Mouse (Mus musculus) brain, embryonic 14.5 days (tissue): Measurements from ENCODE around the gene Gad2.
"Not testable (repeated sequence)": the region's sequence is repeated elsewhere in the genome, so short reads cannot be mapped to it uniquely, and the experiment has no call there.

ENCODE experiments used
- CTCF ChIP-seq: fragments of 200-500 bp; IDR thresholded peaks from 2 replicates; pipeline ENCODE4 v1.5.1; 2012; ENCODE audit warnings: inconsistent platforms, mild to moderate bottlenecking, moderate library complexity, borderline replicate concordance; ENCODE audit not compliant: insufficient read depth, insufficient read length; ENCODE audit errors: extremely low read depth
- POLR2A ChIP-seq: fragments of 200-500 bp; IDR thresholded peaks from 2 replicates; pipeline ENCODE4 v1.6.1; 2012; ENCODE audit warnings: mild to moderate bottlenecking, inconsistent platforms, borderline replicate concordance; ENCODE audit not compliant: poor library complexity, insufficient read depth, insufficient read length, severe bottlenecking; ENCODE audit errors: extremely low read depth

DNA sequence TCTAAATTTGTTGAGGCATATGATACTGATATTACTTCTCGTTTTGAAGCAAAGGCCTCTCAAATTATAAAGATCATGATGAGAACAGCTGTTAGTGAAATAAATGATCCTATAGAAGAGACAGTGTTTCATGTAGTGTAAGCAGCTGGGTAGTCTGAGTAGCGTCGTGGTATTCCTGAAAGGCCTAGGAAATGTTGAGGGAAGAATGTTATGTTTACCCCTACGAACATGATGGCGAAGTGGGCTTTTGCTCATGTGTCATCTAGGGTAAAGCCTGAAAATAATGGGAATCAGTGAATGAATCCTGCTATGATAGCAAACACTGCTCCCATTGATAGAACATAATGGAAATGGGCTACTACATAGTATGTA, 33.8 kb upstream of the Gad2 start:
- not testable (repeated sequence) for TF ChIP-seq CTCF, POLR2A
